Mouse (Mus musculus) liver, embryonic 16.5 days (tissue): ENCODE data around the gene Runx2. TPM values are rescaled to one million over a fixed set of nuclear protein-coding genes. Genes with fewer than 3 reads are reported as not detected.

ENCODE experiments used
- ATAC-seq: fragments of 200-750 bp; cut with Nextera tagmentation; 2 replicates; pipeline ENCODE4 v1.8.0; 2017; ENCODE audit warnings: low read depth, mild to moderate bottlenecking, moderate number of reproducible peaks, moderate library complexity
- H3K27ac ChIP-seq: fragments of 300-500 bp; sonication (generic); 2 replicates; pipeline ENCODE4 v1.5.1; 2014; ENCODE audit warnings: mild to moderate bottlenecking, low read length
- H3K27me3 ChIP-seq: fragments of 300-500 bp; sonication (generic); 2 replicates; pipeline ENCODE4 v1.6.1; 2014; ENCODE audit warnings: low read depth, low read length, mixed read lengths; ENCODE audit not compliant: control insufficient read depth, insufficient read depth
- H3K36me3 ChIP-seq: fragments of 300-500 bp; sonication (generic); 2 replicates; pipeline ENCODE4 v1.6.1; 2014; ENCODE audit warnings: mild to moderate bottlenecking; ENCODE audit not compliant: control insufficient read depth, insufficient read depth
- H3K4me1 ChIP-seq: fragments of 300-500 bp; sonication (generic); 2 replicates; pipeline ENCODE4 v1.6.1; 2014; ENCODE audit warnings: low read depth, low read length, mixed read lengths; ENCODE audit not compliant: control insufficient read depth
- H3K4me2 ChIP-seq: fragments of 300-500 bp; sonication (generic); 2 replicates; pipeline ENCODE4 v1.6.1; 2014; ENCODE audit warnings: low read depth, low read length, mixed read lengths
- H3K4me3 ChIP-seq: fragments of 300-500 bp; sonication (generic); 2 replicates; pipeline ENCODE4 v1.5.1; 2014; ENCODE audit warnings: low read depth, mild to moderate bottlenecking, low read length
- H3K9ac ChIP-seq: fragments of 300-500 bp; sonication (generic); 2 replicates; pipeline ENCODE4 v1.6.1; 2014; ENCODE audit warnings: low read depth, low read length
- H3K9me3 ChIP-seq: fragments of 300-500 bp; sonication (generic); replicated peaks from 2 replicates; pipeline ENCODE4 v1.6.1; 2016; ENCODE audit warnings: low read length; ENCODE audit not compliant: control insufficient read depth
- WGBS: fragments of 180-500 bp; shearing (Covaris S2); extraction: QIAGEN DNeasy Blood & Tissue Kit; methylation state at CpG from one replicate; pipeline ENCODE4 v1.1.7; 2014; ENCODE audit not compliant: insufficient replicate concordance; 5-methylcytosine and 5-hydroxymethylcytosine counted together
- polyA plus RNA-seq: library from polyadenylated mRNA; unstranded; fragments of >200 nt; fragmentation: Nextera tagmentation; extraction: Ambion mirVana; gene quantifications from 2 replicates; pipeline ENCODE4 v1.2.1, GENCODE M21; 2015

The Runx2 gene
- polyA plus RNA-seq, 1 experiment from 2014 or later = 0.64 TPM

DNA sequence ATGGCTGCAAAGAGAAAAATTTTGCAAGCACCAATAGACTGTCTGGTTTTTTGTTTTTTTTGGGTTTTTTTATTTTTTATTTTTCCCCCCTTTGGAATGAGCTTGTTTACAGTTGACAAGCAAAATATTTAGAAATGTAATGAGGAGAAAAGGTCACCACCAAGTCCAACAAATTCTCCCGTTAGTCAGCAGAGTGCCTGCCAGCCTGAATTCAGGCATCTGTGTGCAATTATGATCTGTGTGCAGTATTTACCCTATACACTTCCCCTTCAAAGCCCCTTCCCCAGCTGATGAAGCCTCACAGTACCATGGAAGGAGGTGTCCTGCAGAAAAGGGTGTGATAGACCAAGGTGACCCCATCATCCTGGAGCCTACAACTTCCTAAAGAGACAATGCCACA is 290.5 kb downstream of the Runx2 start:
- Histone ChIP-seq H3K27ac (no peak overlapping the region), H3K4me2 (no peak overlapping the region), H3K36me3 (no peaks in the 10 kb centered on the region), H3K4me3 (no peak overlapping the region), H3K4me1 (no peaks in the 10 kb centered on the region), H3K9ac (no peak overlapping the region), H3K9me3 (no peaks in the 10 kb centered on the region), H3K27me3 (no peaks in the 10 kb centered on the region)
- WGBS = 48% methylated on average over 1 of the region's 1 CpGs
- ATAC-seq = no peak

DNA sequence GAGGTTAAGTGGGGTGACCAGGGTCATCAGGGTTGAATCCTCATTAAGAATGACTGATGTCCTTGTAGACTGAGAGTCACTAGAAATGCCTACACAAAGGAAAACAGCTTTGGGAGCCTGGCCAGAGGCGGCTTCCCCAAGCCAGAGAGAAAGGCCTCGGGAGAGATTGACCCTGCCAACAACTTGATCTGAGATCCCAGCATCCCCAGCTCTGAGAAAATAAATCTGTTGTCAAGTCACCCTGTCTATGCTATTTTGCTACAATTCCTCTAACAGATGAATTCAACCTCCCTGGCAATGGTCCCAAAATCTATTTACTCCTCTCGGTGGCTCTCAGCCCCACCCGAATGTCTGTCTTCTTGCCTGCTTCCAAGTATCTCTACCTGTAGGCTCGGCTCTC is 291.7 kb downstream of the Runx2 start:
- no peak overlapping the region for H3K4me2 ChIP-seq
- H3K27me3 ChIP-seq = no peaks in the 10 kb centered on the region
- H3K9me3 ChIP-seq = no peaks in the 10 kb centered on the region
- no peak overlapping the region for H3K4me3 ChIP-seq
- no peak overlapping the region for H3K27ac ChIP-seq
- no peaks in the 10 kb centered on the region for H3K4me1 ChIP-seq
- ATAC-seq = no peak
- H3K9ac ChIP-seq = no peak overlapping the region
- H3K36me3 ChIP-seq = no peaks in the 10 kb centered on the region
- 66% methylated on average over 5 of the region's 5 CpGs for WGBS

DNA sequence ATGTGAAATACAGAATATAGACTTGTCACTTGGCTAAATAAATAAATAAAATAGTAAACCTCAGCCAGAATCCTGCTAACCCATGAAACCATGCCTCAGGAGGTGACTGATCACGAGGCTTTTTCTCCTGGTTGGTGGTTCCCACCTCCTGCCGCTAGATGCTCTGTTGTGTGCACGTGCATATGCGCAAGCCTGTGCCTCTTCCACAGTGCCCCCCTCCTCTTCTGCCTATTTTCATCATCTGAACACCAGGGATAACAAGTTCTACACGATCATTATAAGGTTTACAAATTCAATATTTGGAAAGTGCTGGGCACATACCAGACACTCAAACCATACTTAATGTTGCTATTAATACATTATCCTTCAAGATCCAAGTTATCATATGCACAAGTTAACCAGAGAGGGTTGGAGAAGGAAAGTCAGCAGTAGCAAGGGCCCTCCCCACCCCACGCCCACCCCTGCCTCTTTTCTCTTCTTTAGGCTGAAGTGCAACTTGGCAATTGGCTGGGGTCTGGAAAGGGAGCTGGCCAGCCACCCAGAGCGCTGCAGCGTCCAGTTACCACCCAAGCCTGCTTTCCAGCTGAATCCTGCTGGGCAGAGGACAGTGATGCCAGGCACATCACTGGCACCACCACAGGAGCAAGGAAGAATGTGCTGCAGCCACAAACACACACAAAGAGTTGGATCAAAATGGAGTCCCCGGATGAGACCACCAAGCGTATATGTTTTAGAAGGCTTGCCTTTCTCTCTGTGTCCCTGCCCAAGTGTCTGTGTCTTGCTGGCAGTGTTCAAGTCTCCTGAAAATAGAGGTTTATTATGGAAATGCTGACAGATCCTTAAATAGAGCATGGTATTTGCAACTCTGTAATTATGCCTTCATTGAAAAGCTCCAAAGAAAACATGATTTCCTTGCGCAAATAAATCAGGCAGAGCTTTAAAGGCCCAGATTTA is 294.2 kb downstream of the Runx2 start:
- H3K9ac ChIP-seq = no peak overlapping the region
- H3K4me2 ChIP-seq = no peak overlapping the region
- no peaks in the 10 kb centered on the region for H3K36me3 ChIP-seq
- no peaks in the 10 kb centered on the region for H3K27me3 ChIP-seq
- no peak overlapping the region for H3K4me3 ChIP-seq
- no peaks in the 10 kb centered on the region for H3K4me1 ChIP-seq
- ATAC-seq = no peak
- H3K9me3 ChIP-seq = no peaks in the 10 kb centered on the region
- 60% methylated on average over 11 of the region's 11 CpGs for WGBS
- no peak overlapping the region for H3K27ac ChIP-seq

DNA sequence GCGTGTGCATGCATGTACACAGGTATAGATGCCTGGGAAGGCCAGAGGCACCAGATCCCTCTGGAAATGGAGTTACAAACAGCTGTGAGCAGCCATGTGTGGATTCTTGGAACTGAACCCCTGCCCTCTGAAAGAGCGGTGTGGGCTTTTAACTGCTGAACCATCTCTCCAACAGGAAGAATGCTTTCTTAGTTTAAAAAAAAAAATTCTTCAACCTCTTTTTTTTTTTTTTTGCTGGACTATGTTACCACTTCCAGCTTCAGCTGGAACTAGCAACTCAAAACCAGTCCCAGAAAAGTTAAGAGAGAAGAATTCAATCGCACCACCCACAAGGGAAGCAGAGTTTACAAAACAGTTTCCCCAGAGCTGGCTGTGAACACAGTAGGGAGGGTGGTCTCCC is 295.2 kb downstream of the Runx2 start:
- WGBS = 73% methylated on average over 3 of the region's 3 CpGs
- Histone ChIP-seq H3K4me1 (no peaks in the 10 kb centered on the region), H3K4me2 (no peak overlapping the region), H3K4me3 (no peak overlapping the region), H3K9ac (no peak overlapping the region), H3K27me3 (no peaks in the 10 kb centered on the region), H3K36me3 (no peaks in the 10 kb centered on the region), H3K27ac (no peak overlapping the region), H3K9me3 (no peaks in the 10 kb centered on the region)
- ATAC-seq = no peak

DNA sequence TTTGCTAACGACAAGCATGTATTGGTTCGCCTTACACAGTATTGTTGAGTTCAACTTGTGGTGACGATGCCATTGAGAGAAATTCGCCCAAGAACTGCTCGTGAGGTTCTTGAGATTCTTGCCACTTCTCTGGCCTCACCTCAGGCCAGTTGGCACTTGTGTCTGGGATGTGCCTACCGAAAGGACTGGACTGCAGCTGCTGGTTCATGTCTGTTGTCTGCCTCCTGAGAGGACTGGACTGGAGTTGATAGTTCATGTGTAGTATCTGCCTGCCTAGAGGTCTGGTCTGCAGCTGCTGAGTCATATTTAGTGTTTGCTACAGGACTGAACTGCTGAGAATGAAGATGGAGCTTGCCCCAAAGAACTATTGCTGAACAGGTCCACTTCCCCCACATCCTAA is 296.4 kb downstream of the Runx2 start:
- 63% methylated on average over 6 of the region's 6 CpGs for WGBS
- Histone ChIP-seq H3K27ac (no peak overlapping the region), H3K4me1 (no peaks in the 10 kb centered on the region), H3K9ac (no peak overlapping the region), H3K36me3 (no peaks in the 10 kb centered on the region), H3K27me3 (no peaks in the 10 kb centered on the region), H3K4me3 (no peak overlapping the region), H3K4me2 (no peak overlapping the region), H3K9me3 (no peaks in the 10 kb centered on the region)
- ATAC-seq = no peak

DNA sequence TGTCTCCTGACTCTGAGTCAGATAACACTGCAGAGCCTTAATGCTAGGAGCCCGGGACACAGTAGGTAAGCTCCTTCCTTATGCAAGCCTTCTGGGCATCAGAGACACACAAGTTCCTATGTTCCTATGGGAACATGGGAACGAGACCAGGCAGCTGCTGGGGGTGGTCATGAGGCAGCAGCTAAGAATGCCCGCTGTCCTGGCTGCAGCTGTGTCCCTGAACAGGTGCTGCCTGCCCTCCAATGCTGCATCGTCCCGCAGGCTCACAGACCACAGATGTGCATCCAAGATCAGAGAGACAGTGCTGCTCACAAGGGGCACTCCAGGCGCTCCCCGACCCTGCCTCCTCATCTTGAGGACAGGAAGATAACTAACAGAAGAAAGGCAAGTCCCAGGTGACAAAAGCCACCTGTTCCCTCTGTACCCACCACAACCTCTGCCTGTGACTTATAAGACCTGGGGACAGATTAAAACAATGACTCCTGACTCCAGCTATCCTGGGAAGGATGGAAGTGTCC is 306.3 kb downstream of the Runx2 start:
- no peak for ATAC-seq
- no peak overlapping the region for H3K4me3 ChIP-seq
- 59% methylated on average over 7 of the region's 7 CpGs for WGBS

DNA sequence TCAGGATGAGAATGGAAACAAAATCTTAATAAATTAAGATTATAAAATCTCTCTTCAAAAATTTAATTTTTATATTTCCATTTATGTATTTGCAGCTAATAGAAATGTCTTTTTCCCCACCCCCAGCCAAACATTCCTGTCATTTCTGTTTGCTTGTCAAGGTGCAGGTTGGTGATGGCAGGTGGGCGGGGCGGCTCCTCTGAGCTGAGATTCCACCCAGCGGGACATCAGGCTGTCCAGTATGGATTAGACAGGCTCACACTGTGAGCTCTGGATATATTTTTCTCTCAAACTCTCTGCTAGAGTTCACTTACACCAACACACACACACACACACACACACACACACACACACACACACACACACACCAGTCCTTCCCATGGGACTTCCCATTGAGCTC is 306.9 kb downstream of the Runx2 start:
- Histone ChIP-seq H3K4me1 (no peaks in the 10 kb centered on the region), H3K9ac (no peak overlapping the region), H3K27me3 (no peaks in the 10 kb centered on the region), H3K36me3 (no peaks in the 10 kb centered on the region), H3K4me3 (no peak overlapping the region), H3K27ac (no peak overlapping the region), H3K9me3 (no peaks in the 10 kb centered on the region), H3K4me2 (no peak overlapping the region)
- WGBS = 63% methylated on average over 3 of the region's 3 CpGs
- no peak for ATAC-seq

More for the DNA sequence above, 306.3 kb downstream of the Runx2 start:
- H3K36me3 ChIP-seq = no peaks in the 10 kb centered on the region
- no peaks in the 10 kb centered on the region for H3K27me3 ChIP-seq
- no peak overlapping the region for H3K4me2 ChIP-seq
- H3K4me1 ChIP-seq = no peaks in the 10 kb centered on the region
- H3K9ac ChIP-seq = no peak overlapping the region
- H3K9me3 ChIP-seq = no peaks in the 10 kb centered on the region
- H3K27ac ChIP-seq = no peak overlapping the region

DNA sequence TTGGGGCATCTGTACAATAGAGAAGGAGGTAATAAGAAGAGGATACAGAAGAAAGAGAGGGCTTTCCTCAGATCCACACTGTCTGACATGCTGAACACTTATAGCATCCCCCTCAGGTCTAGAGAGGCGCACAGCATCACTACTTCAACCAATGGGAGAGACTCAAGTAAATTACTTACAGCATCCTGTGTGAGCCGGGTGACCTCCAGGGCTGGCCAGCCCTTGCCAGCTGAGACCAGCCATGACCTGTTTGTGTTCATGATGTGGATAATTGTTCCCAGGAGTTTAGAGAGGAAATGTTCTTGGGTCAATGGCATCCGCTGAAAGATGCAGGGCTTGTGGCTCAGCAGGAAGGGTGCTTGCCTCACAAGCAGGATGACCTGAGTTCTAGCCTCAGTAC is 308.1 kb downstream of the Runx2 start:
- H3K9ac ChIP-seq = no peak overlapping the region
- ATAC-seq = no peak
- H3K4me2 ChIP-seq = no peak overlapping the region
- H3K27me3 ChIP-seq = no peaks in the 10 kb centered on the region
- WGBS = 59% methylated on average over 3 of the region's 3 CpGs
- no peaks in the 10 kb centered on the region for H3K36me3 ChIP-seq
- H3K27ac ChIP-seq = no peak overlapping the region
- H3K4me3 ChIP-seq = no peak overlapping the region
- no peaks in the 10 kb centered on the region for H3K4me1 ChIP-seq
- H3K9me3 ChIP-seq = no peaks in the 10 kb centered on the region

DNA sequence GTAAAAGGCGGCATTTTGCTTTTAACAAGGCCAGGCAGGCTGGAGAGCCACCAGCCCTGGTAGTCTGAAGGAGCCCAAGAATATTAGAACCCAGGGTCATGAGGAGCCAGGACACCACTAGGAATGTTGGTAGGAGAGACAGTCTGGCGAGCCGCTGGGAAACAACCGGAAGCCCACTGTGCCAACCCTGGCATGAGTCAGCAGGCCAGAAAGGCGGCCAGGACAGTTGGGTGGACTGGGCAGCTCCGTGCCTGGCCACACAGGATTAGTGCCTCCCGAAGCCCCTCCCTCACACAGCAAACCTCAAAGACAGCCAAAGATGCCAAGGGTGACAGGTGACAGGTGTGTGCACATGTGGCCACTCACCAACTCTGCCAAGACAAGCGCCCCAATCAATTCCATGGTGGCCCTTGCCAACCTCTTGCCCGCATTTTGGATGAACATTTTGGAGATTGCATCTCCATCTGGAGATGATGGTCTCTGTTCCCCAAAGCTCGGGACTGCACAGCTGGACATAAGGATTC is 309.7 kb downstream of the Runx2 start:
- Histone ChIP-seq H3K27ac (no peak overlapping the region), H3K4me2 (no peak overlapping the region), H3K36me3 (no peaks in the 10 kb centered on the region), H3K27me3 (no peaks in the 10 kb centered on the region), H3K4me3 (no peak overlapping the region), H3K4me1 (no peaks in the 10 kb centered on the region), H3K9ac (no peak overlapping the region), H3K9me3 (no peaks in the 10 kb centered on the region)
- no peak for ATAC-seq
- WGBS = 56% methylated on average over 10 of the region's 10 CpGs
